Mouse (Mus musculus) adrenal gland, adult 18-20 months (tissue): ENCODE results near the gene Myo18a. TPM values are rescaled to one million over a fixed set of nuclear protein-coding genes. Genes with fewer than 3 reads are reported as not detected.

Source experiments
- total RNA-seq, 2 experiments: library from RNA; stranded (reverse); gene quantifications; 1 replicate in 1 of 2; 2 replicates in 1 of 2; pipeline ENCODE4 v1.2.3; 2021

Gene Myo18a
- total RNA-seq, 2 experiments from 2014 or later, result 45.9 to 56.8 TPM

Other genes with a start within 250 kb of the Myo18a start
- 10 to 100 TPM; 16.7 to 27.6 TPM for gene Abhd15, start 248.1 kb upstream of the Myo18a start, total RNA-seq
- gene Trp53i13, start 247.3 kb upstream of the Myo18a start, total RNA-seq, result 10 to 100 TPM; 11.0 to 12.9 TPM
- gene Gm10392, start 244.0 kb upstream of the Myo18a start, total RNA-seq, result not detected
- gene Taok1, start 155.4 kb upstream of the Myo18a start, total RNA-seq, result 10 to 100 TPM; 47.6 to 51.3 TPM
- 10 to 100 TPM; 71.1 to 98.0 TPM for gene Nufip2, start 77.1 kb upstream of the Myo18a start, total RNA-seq
- gene Cryba1, start 38.0 kb upstream of the Myo18a start, total RNA-seq, result not detected
- not detected for gene Gm10277, start 24.5 kb downstream of the Myo18a start, total RNA-seq
- gene Pipox, start 130.8 kb downstream of the Myo18a start, total RNA-seq, result 1 to 10 TPM in 1 of 2 experiments, under 1 TPM in 1; 0.26 to 2.4 TPM
- gene Sez6, start 167.6 kb downstream of the Myo18a start, total RNA-seq, result 1 to 10 TPM; 2.1 to 2.4 TPM
- 10 to 100 TPM; 42.3 to 51.8 TPM for gene Phf12, start 219.5 kb downstream of the Myo18a start, total RNA-seq